Mouse (Mus musculus) hindbrain, embryonic 10.5 days (tissue): ENCODE results near the gene Ppih. TPM values are rescaled to one million over a fixed set of nuclear protein-coding genes. Genes with fewer than 3 reads are reported as not detected.

Experiments
- DNase-seq: peaks from one replicate; pipeline ENCODE4 v3.0.0-alpha.2; 2017; ENCODE audit warnings: low spot score
- H3K27ac ChIP-seq: fragments of 300-500 bp; sonication (generic); 2 replicates; pipeline ENCODE4 v1.5.1; 2016; ENCODE audit warnings: mild to moderate bottlenecking, moderate library complexity
- H3K27me3 ChIP-seq: fragments of 300-500 bp; sonication (generic); 2 replicates; pipeline ENCODE4 v1.6.1; 2016; ENCODE audit warnings: mild to moderate bottlenecking; ENCODE audit not compliant: poor library complexity, insufficient read depth, severe bottlenecking
- H3K36me3 ChIP-seq: fragments of 300-500 bp; sonication (generic); 2 replicates; pipeline ENCODE4 v1.6.1; 2016; ENCODE audit warnings: mild to moderate bottlenecking, moderate library complexity
- H3K4me1 ChIP-seq: fragments of 300-500 bp; sonication (generic); replicated peaks from 2 replicates; pipeline ENCODE4 v1.6.1; 2016; ENCODE audit warnings: mild to moderate bottlenecking
- H3K4me3 ChIP-seq: fragments of 300-500 bp; sonication (generic); 2 replicates; pipeline ENCODE4 v1.5.1; 2016; ENCODE audit warnings: mild to moderate bottlenecking, moderate library complexity
- H3K9me3 ChIP-seq: fragments of 300-500 bp; sonication (generic); 2 replicates; pipeline ENCODE4 v1.6.1; 2016; ENCODE audit warnings: mild to moderate bottlenecking, moderate library complexity
- WGBS: fragments of 180-500 bp; shearing (Covaris S2); methylation state at CpG from one replicate; pipeline ENCODE4 v1.1.7; 2016; 5-methylcytosine and 5-hydroxymethylcytosine counted together
- polyA plus RNA-seq: library from polyadenylated mRNA; unstranded; fragments of >200 nt; fragmentation: Nextera tagmentation; extraction: Ambion mirVana; gene quantifications from 2 replicates; pipeline ENCODE4 v1.2.1, GENCODE M21; 2016

The Ppih gene
- polyA plus RNA-seq = 124 and 139 TPM in 2 replicates

DNA sequence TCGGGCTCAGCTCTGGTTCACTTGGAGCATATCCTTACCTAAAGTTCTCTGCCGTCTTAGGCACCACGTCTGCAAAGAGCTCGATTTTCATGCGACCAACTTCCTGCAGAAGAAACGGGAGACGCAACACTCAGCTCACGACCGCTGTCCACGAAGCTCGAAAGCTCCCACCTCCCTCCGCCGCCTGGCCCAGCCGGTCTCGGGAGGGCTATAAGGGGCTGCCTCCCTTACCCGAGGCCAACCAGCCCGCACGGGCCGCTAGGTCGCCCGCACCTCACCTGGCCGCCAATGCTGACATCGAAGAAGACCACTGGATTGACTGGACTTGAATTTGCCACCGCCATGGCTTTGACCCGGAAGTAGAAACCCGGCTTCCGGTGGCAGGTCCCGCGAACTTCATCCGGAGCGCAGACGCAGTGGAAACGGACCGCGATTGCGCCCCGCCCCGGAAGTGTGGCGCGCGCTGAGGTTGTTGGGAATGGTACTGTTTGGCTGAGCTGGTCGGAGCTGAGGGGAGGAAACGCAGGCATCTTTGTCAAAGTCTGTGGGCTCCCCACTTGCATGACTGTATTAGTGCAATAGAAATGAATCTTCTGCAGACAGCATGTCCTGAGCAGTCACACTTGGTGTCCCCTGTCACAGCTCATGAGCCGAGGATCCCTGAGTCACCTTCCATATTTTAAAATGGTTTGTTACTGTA lies at the start of gene Ppih:
Gene Ppih, minus strand, starts transcription at position 416 of the 700 bp plus-strand sequence.
- Histone ChIP-seq H3K36me3 (peaks cover 39% of the 10 kb centered on the region), H3K4me3 (peak within 1 kb of the TSS; percentile 91), H3K9me3 (no peaks in the 10 kb centered on the region), H3K4me1 (peaks cover 18% of the 10 kb centered on the region), H3K27me3 (peaks cover 12% of the 10 kb centered on the region; the same call in 1 of the 2 replicates), H3K27ac (peak within 1 kb of the TSS; percentile 91)
- under 1% methylated on average over 44 of the region's 44 CpGs for WGBS
- peak; percentile 97 for DNase-seq

DNA sequence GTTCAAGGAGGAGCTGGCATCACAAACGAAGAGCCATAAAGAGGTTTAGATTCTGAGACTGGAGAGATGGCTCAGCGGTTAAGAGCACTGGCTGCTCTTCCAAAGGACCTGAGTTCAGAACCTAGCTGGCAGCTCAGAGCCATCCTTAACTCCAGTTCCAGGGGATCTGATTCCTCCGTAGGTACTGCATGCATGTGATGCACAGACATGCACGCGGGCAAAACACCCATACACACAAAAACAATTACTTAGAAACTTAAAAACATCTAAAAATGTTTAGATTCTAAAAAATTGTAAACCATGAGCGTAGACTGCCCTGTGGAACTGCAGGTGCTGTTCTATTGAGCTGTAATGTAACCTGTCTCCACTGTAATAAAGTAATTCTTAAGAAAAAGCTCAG lies 49.1 kb upstream of the Ppih start:
- H3K27me3 ChIP-seq = no peaks in the 10 kb centered on the region
- no peak overlapping the region for H3K27ac ChIP-seq
- 0 out of 2 replicates have a peak, but pooled peaks cover 4% of the 10 kb centered on the region for H3K9me3 ChIP-seq
- 86% methylated on average over 6 of the region's 6 CpGs for WGBS
- H3K4me1 ChIP-seq = no peaks in the 10 kb centered on the region
- DNase-seq = no peak
- H3K4me3 ChIP-seq = no peak overlapping the region
- no peaks in the 10 kb centered on the region for H3K36me3 ChIP-seq

DNA sequence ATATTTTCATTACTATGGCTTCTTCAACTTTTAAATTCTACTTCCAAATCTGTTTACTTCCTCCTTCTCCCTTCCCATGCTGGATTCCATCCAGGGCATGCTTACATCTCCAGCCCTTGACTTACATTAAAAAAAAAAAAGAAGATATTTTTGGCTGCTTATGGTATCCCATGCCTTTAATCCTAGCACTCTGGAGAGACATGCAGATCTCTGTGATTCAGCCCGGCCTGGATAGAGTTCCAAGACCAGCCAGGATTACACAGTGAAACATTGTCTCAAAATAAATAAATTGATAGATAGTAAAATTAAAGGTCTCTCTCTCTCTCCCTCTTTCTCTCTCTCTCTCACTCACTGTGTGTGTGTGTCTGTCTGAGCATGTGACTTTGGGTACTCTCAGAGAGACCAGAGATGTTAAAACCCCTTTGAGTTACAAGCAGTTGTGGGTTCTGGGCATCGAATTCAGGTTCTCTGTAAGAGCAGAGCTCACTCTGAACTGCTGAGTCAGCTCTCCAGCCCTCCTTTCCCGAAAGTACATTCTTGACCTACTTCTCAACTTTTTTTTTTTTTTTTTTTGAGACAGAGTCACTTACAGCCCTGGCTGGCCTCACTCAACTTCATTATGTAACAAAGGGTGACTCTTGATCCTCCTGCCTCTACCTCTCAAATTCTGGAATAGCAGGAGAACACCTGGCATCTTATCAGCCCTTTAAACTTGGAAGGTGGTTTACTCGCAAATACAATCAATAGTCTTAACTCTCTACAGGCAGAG lies 46.6 kb upstream of the Ppih start:
- H3K36me3 ChIP-seq = no peaks in the 10 kb centered on the region
- 74% methylated on average over 4 of the region's 4 CpGs for WGBS
- H3K4me1 ChIP-seq = no peaks in the 10 kb centered on the region

DNA sequence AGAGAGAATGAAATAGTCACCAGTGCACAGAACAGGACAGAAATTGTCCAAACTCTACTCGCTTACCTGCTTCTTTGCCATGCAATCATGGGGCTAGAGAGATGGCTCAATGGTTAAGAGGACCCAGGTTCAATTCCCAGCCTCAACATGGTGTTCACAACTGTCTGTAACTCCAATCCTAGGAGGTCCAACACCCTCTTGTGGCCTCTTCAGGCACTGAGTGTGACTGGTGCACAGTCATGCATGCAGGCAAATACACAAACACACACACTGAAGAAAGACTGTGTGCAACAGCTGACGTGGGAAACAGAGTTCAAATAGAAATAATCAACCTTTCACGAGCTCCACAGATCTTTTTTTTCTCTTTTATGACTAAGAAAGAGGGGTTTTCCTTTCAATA lies 41.9 kb upstream of the Ppih start:
- no peak for DNase-seq
- H3K9me3 ChIP-seq = no peaks in the 10 kb centered on the region

More for the DNA sequence above, 46.6 kb upstream of the Ppih start:
- Histone ChIP-seq H3K9me3 (no peaks in the 10 kb centered on the region), H3K27me3 (no peaks in the 10 kb centered on the region), H3K27ac (no peak overlapping the region), H3K4me3 (no peak overlapping the region)
- DNase-seq = no peak

DNA sequence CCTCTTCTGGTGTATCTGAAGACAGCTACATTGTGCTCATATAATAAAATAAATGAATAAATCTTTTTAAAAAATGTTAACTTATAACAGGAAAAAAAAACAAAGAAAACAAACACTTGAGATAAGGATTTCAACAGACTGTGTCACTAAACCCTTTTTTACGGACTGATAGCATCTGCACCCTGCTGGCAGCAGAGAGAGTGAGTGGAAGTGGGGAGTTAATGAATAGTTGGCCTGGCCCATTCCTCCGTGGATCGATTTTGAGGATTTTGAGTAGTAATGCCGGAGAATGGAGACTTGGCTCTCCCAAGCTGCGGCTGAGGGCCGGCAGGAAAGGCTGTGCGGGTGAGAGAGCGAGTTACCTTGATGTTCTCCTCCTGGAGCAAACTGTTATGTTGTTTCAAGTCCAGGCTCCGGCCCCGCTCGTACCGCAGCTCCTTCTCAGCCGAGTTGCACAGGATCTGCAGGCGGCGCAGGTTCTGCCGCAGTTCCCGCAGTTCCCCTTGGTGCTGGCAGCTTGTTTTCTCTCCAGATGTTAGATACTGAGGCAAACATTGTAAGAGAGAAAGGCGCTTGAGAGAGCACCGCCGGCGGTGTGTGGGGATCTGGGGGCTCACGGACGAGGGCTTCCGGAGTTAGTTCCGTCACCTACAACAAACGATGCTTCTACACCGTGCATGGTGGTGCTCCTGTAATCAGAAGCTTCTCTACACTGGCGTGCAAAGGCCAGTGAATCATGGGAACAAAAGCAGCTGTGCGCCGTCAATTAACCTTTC lies 39.0 kb upstream of the Ppih start:
- Histone ChIP-seq H3K4me1 (peaks cover 7% of the 10 kb centered on the region), H3K36me3 (no peaks in the 10 kb centered on the region), H3K27ac (peak overlapping the region; percentile 78), H3K4me3 (peak overlapping the region; percentile 54), H3K27me3 (peaks cover 10% of the 10 kb centered on the region), H3K9me3 (no peaks in the 10 kb centered on the region)
- 9% methylated on average over 30 of the region's 30 CpGs for WGBS
- DNase-seq = peak; percentile 61

More for the DNA sequence above, 41.9 kb upstream of the Ppih start:
- Histone ChIP-seq H3K4me1 (peaks cover 7% of the 10 kb centered on the region), H3K27me3 (peaks cover 4% of the 10 kb centered on the region), H3K27ac (no peak overlapping the region), H3K4me3 (no peak overlapping the region), H3K36me3 (no peaks in the 10 kb centered on the region)
- 86% methylated on average over 3 of the region's 3 CpGs for WGBS

DNA sequence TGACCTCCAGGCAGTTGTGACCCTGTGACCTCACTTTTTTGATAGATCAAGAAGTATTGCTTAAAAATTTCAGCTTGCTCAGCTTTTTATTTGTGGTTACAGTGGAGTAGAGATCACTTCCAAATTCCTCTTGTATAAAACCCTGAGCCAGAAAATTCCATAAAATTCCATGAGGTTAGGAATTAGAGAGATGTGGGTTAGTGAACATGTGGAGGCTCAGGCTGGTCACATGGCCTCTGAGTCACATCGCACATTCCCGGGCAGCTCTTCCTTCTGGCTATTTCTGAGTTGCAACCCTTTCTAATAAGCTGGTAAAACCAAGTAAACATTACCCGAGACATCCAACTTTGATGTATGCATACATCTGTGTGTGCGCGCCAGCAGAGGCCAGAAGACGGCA lies 25.2 kb upstream of the Ppih start:
- Histone ChIP-seq H3K4me3 (no peak overlapping the region), H3K9me3 (no peaks in the 10 kb centered on the region), H3K36me3 (peaks cover 4% of the 10 kb centered on the region; the same call in 1 of the 2 replicates), H3K27me3 (no peaks in the 10 kb centered on the region), H3K4me1 (no peaks in the 10 kb centered on the region), H3K27ac (no peak overlapping the region)
- 95% methylated on average over 6 of the region's 6 CpGs for WGBS
- DNase-seq = no peak

DNA sequence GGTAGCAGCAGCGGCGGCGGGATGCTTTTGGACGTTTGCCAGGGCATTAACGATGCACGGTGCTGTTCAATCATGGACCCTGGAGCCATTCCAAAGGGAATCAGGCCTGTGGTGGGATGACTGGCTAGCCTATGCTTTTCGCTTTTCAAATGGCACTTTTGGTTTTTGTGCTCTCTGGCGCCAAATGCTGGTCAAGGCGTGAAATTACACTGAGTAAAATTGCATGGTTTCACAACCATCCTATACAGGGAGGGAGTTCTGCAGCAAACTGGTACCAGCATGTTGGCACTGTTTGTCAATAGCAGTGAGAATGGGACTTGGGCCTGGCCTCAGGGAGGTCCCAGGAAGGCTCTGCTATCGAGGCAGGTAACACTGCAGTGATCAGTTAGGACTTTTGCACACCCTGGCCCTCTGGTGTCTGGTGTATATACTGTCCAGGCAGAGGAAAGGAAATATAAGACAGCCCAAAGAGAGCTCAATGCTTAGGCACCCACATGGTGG lies 18.6 kb upstream of the Ppih start:
- H3K27me3 ChIP-seq = no peaks in the 10 kb centered on the region
- peaks cover 5% of the 10 kb centered on the region; the same call in 1 of the 2 replicates for H3K4me1 ChIP-seq
- H3K27ac ChIP-seq = no peak overlapping the region
- peak; percentile 67 for DNase-seq
- H3K4me3 ChIP-seq = no peak overlapping the region
- H3K36me3 ChIP-seq = no peaks in the 10 kb centered on the region
- no peaks in the 10 kb centered on the region for H3K9me3 ChIP-seq
- WGBS = 9% methylated on average over 10 of the region's 10 CpGs

DNA sequence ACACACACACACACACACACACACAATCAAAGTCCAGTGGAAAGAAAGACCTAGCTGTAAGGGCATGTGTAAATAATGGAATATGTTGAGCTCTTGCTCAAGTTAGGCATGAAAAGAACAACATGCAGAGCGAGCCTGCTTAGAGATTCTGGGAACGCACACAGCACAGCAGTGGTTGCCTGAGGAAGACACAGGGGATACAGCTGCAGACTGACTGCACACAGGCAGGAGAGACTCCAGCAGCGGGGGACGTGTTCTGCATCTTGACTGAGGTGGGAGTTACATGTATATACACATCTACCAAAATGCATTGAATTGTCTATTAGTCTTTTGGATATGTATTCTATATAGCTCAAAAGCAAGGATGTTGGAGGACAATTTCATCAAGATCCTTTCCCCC lies 18.1 kb upstream of the Ppih start:
- Histone ChIP-seq H3K9me3 (no peaks in the 10 kb centered on the region), H3K27ac (no peak overlapping the region)

DNA sequence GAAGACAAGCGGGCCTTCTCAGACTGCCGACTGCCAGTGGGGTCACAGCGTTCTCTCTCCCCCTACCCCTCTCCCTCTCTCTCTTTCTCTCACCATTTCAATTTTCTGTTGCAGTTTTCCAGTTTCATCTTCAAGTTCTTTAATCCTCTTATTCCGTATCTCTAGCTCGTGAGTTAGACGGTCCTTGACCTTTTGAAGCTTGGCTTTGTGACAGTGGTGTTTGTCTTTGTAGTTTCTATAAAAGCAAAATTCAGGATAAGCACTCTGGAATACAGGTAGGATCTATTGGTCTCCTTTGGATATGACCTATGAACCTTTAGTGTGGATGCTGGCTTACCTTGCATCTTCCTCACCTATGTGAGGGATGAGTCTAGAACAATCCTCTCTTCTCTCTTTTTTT lies 13.1 kb upstream of the Ppih start:
- Histone ChIP-seq H3K27me3 (no peaks in the 10 kb centered on the region; the same call in 1 of the 2 replicates), H3K4me1 (peaks cover 2% of the 10 kb centered on the region; the same call in 1 of the 2 replicates), H3K36me3 (no peaks in the 10 kb centered on the region), H3K27ac (no peak overlapping the region), H3K9me3 (no peaks in the 10 kb centered on the region), H3K4me3 (no peak overlapping the region)
- 90% methylated on average over 6 of the region's 6 CpGs for WGBS
- no peak for DNase-seq

More for the DNA sequence above, 18.1 kb upstream of the Ppih start:
- WGBS = 84% methylated on average over 4 of the region's 4 CpGs
- DNase-seq = no peak
- H3K36me3 ChIP-seq = no peaks in the 10 kb centered on the region
- H3K4me3 ChIP-seq = no peak overlapping the region
- no peaks in the 10 kb centered on the region for H3K27me3 ChIP-seq
- H3K4me1 ChIP-seq = peaks cover 5% of the 10 kb centered on the region; the same call in 1 of the 2 replicates

DNA sequence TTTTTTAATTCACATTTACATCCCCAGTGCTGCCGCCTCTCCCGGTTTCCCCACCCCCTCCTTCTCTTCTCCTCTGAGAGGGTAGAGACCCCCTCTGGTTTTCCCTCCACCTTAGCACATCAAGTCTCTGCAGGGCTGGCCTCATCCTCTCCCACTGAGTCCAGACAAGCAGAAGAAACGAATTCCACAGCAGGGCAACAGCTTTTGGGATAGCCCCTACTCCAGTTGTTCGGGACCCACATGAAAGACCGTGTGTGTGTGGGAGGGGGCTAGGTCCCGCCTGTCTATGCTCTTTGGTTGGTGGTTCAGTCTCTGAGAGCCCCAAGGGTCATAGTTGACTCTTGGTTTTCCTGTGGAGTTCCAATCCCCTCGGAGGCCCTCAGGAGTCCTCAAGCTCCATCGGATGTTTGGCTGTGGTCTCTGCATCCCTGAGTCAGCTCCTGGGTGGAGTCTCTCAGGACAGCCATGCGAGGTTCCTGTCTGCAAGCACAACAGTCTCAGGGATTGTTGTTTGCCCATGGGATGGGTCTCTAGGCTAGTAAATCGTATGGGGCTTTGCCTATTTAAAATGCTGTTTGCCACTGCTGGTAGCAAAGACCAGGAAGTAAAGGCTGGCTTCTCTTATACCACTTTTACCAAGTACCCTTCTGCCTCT lies 677 bp upstream of the Ppih start:
- 25% methylated on average over 10 of the region's 10 CpGs for WGBS

DNA sequence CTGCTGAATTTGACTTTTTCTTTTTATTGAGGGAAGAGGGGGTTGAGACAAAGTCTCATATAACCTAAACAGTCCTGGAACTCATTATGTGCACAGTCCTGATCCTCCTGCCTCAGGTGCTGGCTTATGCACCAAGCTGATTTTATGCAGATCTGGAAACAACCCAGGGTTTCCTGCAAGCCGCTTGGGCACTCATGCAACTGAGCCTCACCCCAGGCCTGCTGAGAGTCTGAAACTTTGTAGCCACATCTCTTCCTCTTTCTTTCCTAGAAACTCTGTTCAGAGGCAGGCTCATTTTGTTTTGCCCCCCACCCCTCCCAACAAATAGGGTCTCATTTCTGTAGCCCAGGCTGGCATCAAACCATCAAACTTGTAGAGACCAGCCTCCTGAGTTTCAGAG lies 6.6 kb downstream of the Ppih start:
- Histone ChIP-seq H3K36me3 (peaks cover 96% of the 10 kb centered on the region), H3K4me1 (no peaks in the 10 kb centered on the region), H3K4me3 (no peak overlapping the region), H3K9me3 (no peaks in the 10 kb centered on the region), H3K27me3 (no peaks in the 10 kb centered on the region), H3K27ac (no peak overlapping the region)
- no peak for DNase-seq
- WGBS = 84% methylated on average over 1 of the region's 1 CpGs

More for the DNA sequence above, 677 bp upstream of the Ppih start:
- H3K4me1 ChIP-seq = peaks cover 18% of the 10 kb centered on the region
- H3K27me3 ChIP-seq = peaks cover 12% of the 10 kb centered on the region; the same call in 1 of the 2 replicates
- no peaks in the 10 kb centered on the region for H3K9me3 ChIP-seq
- peak; percentile 5 for DNase-seq
- H3K36me3 ChIP-seq = peaks cover 32% of the 10 kb centered on the region
- H3K4me3 ChIP-seq = peak overlapping the region; percentile 91
- H3K27ac ChIP-seq = peak overlapping the region; percentile 91

DNA sequence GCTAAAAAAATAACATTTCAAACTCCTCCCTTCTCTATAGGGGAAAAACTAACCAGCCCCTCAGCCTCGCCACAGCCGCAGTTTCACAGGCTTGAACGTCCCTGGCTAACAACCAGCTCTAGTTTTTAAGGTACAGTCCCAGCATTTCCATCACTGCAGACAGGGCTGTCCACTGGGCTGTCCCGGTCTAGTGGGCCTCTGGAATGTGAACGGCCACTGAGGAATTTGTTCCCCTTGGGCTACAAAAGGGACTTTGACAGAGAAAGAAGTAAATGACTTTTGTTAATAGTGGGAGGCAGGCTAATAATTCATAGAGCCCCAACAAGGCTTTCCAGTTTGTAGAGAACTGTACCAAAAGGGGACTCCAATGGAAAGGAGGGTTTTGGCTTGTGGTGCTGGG lies 14.9 kb downstream of the Ppih start:
- no peaks in the 10 kb centered on the region for H3K27me3 ChIP-seq
- peaks cover 49% of the 10 kb centered on the region for H3K36me3 ChIP-seq
- no peak overlapping the region for H3K27ac ChIP-seq
- WGBS = 74% methylated on average over 5 of the region's 5 CpGs
- H3K9me3 ChIP-seq = no peaks in the 10 kb centered on the region
- no peak for DNase-seq
- no peak overlapping the region for H3K4me3 ChIP-seq
- no peaks in the 10 kb centered on the region for H3K4me1 ChIP-seq
